Mouse (Mus musculus) adrenal gland, postnatal 10 days (tissue): ENCODE measurements around the gene Arnt. TPM values are rescaled to one million over a fixed set of nuclear protein-coding genes. Genes with fewer than 3 reads are reported as not detected.
A peak's percentile ranks its signal among the peaks of the same experiment; 100 is the strongest.

Source experiments
- DNase-seq: peaks from one replicate; pipeline ENCODE4 v3.0.0; 2021; ENCODE audit warnings: mixed read lengths
- total RNA-seq, 2 experiments: library from RNA; stranded (reverse); gene quantifications; 2 replicates each; pipeline ENCODE4 v1.2.3; 2021

Arnt gene
- total RNA-seq, 2 experiments from 2014 or later, result 53.4 to 64.5 TPM

DNA sequence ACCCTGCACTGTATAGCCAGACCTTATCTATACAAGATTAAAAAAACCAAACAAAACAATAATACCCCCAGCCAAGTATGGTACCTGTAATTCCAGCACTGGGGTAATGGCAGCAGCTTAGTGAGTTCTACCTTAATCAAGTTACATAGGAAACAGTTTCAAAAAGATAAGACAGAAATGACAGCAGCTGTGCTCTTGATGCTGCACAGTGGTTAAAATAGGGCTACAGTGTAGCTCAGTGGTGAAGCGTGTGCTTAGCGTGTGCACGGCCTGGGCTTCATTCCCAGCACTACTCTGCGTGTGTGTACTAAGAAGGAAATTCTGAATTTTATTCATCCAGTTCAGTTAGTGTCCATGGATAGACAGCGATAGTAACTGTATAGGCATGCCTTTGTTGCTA, 22.2 kb downstream of the Arnt start:
- DNase-seq, result no peak

DNA sequence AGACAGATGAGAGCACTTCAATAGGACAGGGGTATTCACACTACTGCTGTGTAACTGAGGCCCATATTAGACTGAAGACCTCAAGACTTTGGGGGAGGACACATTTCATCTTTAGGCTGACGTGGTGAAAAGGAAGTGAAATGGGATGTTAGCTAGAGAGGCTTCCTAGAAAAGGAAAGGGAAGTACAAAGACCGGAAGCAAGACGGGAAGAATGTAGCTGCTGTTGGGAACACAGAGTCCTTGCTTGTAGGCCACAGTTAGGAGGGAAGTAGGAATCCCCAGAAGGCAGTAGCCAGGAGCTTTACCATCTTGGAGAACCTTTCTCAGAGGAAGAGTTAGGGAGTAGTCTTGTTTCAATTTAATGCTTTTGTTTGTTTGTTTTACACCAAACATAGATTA, 23.6 kb downstream of the Arnt start:
- DNase-seq, result no peak

DNA sequence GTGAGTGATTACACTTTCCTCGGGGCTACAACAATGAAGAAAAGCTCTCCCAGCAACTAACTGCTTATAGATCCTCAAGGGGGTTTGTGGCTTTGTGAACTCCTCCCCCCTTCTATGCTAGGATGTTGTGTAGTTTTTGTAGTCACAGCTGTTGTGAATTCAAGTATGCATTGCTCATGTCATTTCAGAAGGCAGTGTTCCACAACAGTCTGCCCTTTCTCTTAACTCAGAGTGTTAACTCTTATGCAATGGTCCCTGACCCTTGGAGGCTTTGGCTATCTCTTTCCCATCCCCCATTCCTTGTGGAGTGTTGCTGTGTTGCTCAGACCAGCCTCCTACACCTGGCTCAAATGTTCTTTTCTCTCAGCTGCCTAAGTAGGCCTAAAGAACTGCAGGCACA, 25.2 kb downstream of the Arnt start:
- DNase-seq, result peak; percentile 11

DNA sequence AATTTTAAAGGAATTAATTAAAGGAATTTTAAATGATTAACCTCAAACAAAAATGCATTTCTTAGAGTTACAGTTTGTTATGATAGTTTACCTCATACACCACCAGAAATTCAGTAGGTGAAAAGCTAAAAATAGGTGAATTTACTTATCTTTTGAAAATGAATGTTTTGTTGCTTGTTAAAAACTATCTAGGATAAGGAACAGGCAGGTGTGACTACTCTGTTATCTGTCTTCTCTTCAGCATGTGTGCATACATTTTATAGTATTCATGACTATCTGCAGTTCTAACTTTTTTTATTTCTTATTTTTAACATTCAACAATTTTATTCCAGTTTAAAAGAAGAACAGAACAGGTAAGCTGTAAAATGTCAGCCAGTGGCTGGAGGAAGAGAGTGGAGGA, 29.7 kb downstream of the Arnt start:
- no peak for DNase-seq

DNA sequence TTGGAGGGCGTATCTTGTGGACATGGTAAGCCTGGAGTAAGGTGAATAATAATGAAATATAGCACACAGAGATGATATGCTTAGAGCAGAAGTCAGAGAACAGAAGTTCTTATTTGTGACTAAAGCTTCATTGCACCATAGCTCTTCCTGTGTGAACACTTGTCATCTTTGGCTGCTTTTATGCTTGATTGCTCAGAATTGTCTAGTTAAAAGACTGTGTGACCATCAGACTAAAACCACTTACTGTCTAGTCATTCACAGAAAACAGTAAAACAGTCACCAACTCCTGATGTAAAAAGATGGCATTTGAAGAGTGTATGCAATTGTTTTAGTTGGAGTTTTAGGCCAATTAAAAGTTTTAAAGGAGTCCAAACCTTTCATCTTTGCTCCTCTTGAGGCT, 44.8 kb downstream of the Arnt start:
- no peak for DNase-seq

DNA sequence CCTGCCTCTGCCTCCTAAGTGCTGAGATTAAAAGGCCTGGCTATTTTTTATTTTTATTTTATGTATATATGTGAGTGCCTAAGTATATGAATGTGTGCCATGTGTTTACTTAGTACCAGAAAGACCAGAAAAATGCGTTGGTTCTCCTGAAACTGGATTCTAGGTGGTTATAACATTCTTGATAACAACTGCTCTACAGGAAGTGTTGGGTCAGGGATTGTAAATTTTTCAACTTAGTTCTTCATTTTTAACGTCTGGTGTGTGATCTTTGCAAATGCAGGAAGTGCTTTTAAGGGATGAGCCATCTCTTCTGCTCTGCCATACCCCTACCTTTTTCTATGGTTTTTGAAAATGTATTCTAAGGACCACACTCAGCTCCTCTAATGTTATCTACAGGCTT, 52.2 kb downstream of the Arnt start:
- DNase-seq, result no peak

DNA sequence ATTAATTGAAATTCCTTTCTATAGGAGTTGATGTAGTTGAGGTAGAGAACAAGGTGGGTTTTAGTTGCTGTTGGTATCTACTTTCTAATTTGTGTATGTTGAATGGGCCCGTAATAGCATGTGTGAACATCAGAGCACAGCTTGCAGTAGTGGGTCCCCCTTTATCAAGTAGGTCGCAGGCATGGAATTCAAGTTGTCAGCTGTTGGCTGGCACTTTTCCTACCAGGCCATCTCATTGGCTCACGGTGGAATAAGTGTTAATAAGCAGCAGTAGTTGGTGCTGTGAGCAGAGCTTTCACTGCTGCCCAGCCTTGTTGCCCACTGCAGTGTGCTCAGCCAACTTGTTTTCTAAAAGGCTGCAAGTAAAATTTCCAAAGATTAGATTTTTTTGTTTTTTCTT, 54.5 kb downstream of the Arnt start:
- DNase-seq, result no peak

DNA sequence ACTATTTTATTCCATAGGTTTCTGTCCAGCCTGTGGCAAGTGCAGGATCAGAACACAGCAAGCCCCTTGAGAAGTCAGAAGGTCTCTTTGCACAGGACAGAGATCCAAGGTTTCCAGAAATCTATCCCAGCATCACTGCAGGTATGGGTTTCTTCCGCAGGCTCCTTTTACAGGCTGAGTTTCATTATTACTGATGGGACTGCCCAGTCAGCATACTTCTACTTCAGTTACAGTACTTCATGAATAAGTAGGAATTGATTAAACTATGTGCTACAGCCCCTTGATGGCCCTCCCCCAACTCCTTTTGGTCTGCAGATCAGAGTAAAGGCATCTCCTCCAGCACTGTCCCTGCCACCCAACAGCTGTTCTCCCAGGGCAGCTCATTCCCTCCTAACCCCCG, 56.0 kb downstream of the Arnt start:
- DNase-seq, result no peak

DNA sequence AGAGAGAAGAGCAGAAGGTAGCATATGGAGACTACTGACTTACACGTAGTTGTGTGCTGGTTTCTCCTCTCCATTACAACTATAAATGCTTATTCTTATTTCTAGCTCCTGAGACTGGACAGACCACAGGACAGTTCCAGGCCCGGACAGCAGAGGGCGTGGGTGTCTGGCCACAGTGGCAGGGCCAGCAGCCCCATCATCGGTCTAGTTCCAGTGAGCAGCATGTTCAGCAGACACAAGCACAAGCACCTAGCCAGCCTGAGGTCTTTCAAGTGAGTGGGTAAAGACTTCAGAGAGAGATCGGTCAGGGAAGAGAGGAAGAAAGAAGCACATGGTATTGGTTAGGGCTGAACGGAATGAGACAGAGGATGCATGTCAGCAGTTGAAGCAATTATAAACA, 60.2 kb downstream of the Arnt start:
- DNase-seq, result peak; percentile 80

DNA sequence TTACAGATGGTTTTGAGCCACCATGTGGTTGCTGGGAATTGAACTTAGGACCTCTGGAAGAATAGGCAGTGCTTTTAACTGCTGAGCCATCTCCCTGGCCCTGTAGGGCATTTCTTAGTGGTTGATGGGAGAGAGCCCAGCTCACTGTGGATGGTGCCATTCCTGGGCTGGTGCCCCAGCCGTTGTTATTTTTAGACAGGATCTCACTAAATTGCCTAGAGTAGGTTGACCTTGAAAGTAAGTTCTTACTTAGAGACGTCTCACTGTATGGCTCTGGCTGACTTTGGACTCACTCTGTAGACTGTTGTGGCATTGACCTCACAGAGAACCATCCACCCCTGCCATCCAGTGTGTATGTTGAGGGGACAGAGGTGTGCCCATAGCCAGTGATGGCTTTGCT, 64.0 kb downstream of the Arnt start:
- DNase-seq, result peak; percentile 10

DNA sequence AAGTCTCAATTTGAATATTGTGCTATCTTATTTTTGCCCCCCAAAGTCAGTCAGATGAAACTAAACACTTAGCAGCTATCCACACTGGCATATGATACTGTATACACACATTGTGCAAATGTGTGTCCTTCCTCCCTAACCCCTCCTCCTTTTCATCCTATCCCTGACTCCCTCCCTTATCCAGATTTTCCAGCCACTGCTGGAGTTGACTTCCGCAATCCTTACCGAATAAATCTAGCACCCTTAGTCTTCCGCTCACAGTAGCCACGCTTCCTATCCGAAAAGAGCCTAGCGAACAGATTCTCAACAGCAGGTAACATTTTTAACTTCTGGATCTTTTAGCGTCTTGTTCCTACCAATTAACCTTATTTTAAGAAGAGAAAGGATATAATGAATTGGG, 64.8 kb downstream of the Arnt start, which contains the start of gene Ctsk:
Gene Ctsk (plus strand): TSS at position 233 of the 400 bp plus-strand sequence.
- DNase-seq, result no peak

DNA sequence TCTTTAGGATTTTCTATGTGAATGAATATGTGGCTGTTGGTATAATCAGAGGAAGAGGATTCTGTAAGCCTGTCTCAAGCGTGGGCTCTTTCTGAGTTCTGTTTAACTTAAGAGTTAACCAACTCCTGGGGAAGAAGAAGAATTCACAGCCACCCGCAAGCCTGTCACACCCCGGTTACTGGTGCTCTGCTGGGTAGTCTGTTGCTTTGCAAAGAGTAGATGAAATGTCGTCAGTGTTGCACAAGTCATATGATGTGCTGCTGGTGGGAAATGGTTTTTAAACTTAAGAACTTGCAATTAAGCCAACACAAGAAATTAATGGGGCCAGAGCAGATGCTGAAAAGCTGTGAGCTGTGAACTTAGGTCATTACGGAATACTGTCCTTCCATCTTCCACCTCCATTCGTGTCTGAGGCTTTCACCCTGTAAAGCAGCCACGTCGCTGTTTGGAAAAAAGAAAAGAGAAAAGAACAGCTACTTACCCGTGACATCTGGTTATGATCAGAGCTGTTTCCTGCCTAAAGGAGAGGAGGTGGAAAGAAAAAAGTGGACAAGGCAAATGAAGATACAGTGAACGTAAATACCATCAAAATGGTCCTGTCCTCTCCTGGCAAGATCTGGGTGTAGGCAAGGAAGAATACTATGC, 65.4 kb downstream of the Arnt start:
- DNase-seq, result no peak

DNA sequence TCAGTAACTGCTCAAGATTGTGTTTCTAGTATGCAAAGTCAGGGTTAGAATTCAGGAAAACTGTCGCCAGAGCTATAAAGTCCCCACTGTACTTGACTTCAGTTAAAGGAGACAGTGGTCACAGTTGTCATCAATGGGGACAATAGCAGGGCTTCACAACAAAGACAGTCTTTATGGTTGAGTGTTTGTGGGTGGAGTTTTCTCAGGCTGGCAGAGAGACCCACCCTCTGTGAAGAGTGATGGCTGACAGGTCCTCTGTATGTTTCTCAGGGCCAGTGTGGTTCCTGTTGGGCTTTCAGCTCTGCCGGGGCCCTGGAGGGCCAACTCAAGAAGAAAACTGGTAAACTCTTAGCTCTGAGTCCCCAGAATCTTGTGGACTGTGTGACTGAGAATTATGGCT, 68.1 kb downstream of the Arnt start:
- DNase-seq, result no peak

DNA sequence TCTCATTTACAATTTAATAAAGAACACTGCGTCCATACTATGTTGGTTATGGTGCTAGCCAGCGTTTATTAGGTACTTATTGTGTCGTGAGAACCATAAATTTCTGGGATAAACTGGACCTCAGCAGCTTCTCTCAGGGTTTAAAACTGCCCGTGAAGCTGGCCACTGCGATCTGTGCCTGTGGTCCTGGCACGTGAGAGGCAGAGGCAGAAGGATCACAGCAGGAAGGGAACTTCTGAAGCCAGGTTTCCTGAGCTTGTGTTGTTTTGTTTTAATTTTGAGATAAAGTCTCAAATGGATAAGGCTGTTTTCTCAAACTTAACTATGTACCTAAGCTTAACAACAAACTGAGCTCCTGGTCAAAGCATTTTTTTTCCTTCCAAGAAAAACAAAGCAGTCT, 75.2 kb downstream of the Arnt start:
- no peak for DNase-seq

DNA sequence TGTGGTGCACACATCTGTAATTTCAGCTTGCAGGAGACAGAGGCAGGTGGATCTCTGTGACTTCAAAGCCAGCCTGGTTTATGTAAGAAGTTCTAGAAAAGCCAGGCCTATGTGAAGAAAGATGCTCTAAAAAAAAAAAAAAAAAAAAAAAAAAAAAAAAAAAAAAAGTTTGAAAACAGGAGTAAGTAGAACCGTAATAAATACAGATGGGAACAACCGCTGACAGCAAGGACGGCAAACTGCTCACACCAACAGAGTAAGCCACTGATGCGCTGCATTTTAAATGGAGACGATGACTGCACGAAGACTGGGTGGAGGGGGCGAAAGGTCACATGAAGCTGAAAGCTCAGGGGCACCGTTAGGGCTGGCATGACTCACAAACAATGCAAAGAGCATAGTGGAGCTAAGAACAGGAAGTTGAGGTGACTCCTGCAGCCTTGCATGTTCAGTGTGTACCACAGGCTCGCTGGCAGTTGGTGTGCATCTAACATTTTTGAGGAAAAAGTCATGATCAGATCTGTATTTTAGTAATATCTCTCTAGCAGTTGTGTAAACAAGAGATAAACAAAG, 77.5 kb downstream of the Arnt start:
- peak; percentile 22 for DNase-seq

DNA sequence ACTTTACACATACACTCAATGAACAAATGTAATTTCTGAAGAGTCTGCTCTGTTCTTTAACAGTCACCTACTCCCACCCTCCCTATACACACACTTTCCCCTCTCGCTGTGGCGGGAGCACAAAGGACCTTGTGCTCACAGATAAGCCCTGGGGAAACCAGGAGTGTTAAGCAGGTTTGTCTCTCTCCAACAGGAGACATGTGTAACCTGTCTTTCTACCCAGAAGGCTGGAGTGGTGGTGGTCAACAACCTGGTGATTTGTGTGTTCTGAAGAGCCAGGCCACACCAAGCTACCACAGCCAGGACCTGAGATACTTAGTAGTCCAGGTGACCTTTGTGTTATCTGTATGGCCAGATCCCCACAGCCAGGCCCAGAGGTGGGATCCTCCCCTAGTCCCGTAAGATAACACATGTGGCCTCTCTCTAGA, 82.4 kb downstream of the Arnt start:
- no peak for DNase-seq

DNA sequence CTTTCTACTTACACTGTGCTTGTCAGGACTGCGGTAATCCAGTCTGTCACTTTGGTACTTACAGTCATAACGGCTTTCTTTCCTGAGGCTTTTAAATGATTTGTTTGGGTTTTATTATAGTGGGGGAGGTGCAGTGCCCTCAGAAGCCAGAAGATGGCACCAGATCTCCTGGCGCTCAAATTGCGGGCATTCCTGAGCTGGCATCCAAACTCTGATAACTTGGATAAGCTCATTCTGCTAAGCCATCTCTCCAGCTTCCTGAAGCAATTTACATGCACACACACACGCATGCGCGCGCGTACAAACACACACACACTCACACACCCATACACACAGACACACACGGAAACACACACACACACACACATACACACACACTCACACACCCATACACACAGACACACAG, 83.3 kb downstream of the Arnt start:
- peak; percentile 81 for DNase-seq

DNA sequence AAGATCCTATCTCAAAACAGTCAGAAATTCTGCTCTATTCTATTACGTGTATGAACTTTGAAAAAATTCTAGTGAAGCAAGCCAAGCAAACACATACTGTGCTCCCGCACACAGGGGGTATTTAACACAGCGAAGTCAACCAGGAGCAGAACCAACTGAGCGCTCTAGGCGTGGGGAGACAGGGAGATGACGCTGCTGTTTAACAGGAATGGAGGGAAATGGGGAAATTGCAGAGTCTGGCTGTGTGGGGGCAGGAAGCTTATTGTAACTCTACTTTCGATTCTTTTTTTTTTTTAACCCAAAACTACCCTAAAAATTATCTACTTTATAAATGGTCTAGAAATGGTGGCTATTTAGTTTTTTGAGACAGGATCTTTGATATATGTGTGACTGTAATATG, 84.7 kb downstream of the Arnt start:
- no peak for DNase-seq

DNA sequence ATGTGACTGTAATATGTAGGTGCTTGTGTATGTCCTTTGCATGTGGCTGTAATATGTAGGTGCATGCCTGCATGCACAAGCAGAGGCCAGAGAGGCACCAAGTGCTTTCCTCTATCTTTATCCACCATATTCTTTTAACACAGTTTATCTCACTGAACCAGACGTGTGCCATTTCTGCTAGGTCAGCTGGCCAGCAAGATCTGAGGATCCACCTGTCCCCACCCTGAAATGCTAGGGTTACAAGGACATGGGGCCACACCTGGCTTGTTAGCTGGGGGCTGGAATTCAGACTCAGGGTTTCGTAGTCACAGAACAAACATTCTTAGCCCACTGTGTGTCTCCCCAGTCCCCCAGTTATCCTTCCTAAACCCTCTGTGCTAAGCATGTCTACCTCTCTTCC, 85.1 kb downstream of the Arnt start:
- DNase-seq, result no peak

DNA sequence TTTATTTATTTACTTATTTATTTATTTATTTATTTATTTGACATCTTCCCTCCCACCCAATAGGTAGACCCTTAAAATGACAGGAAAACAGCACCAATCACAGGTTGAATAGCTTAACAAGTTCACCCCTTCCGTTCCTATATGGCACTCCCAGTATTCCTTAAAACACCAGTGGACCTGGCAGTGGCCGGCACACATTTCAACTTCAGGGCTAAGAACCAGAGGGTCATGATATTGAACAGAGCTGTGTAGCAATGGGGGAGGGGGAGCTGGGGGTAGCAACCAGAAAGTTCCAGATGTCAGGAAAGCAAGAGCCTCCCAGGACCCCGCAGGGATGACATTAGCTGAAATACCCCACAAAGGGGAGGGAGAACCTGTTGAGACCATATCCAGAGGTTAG, 85.9 kb downstream of the Arnt start:
- no peak for DNase-seq

DNA sequence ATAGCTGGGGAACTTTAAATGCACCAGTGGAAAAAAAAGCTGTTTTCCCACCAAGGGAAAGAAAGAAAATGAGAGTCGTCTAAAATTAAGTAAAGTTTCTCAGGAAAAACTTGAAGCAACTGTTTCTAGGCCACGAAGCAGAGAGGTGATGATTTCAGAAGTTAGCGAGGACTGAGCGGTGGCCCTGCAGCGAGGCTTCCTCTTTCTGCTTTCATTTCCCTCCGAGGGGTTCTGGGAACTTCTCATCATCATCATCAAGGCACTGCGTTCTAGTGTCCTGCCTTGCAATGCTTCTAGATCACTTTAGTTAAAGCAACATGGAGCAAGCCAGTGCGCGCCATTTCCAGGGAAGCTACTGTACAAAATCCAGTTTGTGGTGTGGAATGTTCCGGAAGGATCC, 87.0 kb downstream of the Arnt start:
- DNase-seq, result no peak

DNA sequence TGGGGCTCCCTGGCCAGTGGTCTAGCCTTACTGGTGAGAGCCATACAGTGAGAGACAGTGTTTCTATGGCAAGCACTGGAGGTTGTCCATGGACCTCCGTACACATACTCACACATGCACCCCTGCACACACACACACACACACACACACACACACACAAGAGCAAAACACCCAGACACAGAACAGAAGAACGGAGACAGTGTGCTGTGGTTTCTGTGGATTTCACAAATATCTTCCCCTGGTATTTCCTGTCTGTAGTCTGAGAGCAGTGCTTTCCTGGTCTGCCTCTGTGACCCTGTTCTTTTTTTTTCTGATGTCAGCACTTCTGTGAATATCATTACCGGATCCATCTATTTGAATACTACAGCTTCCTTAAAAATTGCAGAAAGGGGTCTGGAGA, 89.5 kb downstream of the Arnt start:
- DNase-seq, result no peak

DNA sequence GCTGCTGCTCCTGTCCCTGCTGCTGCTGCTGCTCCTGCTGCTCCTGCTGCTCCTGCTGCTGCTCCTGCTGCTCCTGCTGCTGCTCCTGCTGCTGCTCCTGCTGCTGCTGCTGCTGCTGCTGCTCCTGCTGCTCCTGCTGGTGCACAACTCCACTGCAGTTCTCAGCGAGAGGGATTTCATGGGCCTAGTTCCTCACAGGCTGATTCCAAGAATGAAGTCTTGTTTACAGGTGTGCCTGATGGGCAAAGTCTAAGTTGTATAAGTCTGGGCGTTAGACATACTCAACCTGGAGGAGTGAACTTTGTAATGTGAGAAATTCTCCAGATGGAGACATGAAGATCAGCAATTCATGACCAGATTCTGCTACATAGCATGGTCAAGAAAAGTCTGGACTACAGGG, 90.5 kb downstream of the Arnt start:
- no peak for DNase-seq

DNA sequence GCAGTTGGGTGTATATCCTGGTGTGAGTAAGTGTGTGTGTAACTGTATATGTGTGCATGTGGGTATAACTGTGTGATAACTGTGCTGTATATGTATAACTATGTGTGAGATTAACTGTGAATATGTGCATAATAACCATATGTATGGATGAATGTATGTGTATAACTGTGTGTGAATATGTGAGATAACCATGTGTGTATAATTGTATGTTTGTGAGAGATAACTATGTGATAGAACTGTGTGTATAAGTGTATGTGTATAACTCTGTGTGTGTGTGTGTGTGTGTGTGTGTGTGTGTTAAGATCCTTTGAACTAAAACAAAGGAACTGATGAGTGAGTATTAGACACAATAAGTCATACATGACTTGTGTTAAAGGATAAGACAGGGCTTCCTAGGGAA, 91.9 kb downstream of the Arnt start:
- no peak for DNase-seq
